Mouse (Mus musculus): ENCODE measurements around the gene Ankrd36. TPM values are rescaled to one million over a fixed set of nuclear protein-coding genes. Genes with fewer than 3 reads are reported as not detected.
"Not testable (repeated sequence)": the region's sequence is repeated elsewhere in the genome, so short reads cannot be mapped to it uniquely, and the experiment has no call there.

The Ankrd36 gene
- polyA plus RNA-seq, 1 experiment: not detected

- H3K27ac ChIP-seq (ENCODE audit: insufficient read depth, low read length): no peak overlapping the region
- no peak for TF ChIP-seq POLR2A (IDR thresholded peaks at IDR 0.05; ENCODE audit: low read depth, low read length)
- TF ChIP-seq CTCF (IDR thresholded peaks at IDR 0.05; ENCODE audit: borderline replicate concordance, insufficient read depth, low read length): no peak
- no peak overlapping the region for H3K4me3 ChIP-seq (ENCODE audit: insufficient read depth, low read length)
- H3K4me1 ChIP-seq (ENCODE audit: control insufficient read depth, insufficient read depth, low read length): peaks cover 6% of the 10 kb centered on the region
Observed at GRCm38 (mm10) chr11:5528841-5529240, 40.6 kb upstream of the Ankrd36 start.

- Histone ChIP-seq H3K4me1 (ENCODE audit: control insufficient read depth, insufficient read depth, low read length) (peaks cover 2% of the 10 kb centered on the region), H3K4me3 (ENCODE audit: insufficient read depth, low read length) (no peak overlapping the region), H3K27ac (ENCODE audit: insufficient read depth, low read length) (no peak overlapping the region)
- no peak for TF ChIP-seq CTCF (IDR thresholded peaks at IDR 0.05; ENCODE audit: borderline replicate concordance, insufficient read depth, low read length)
- no peak for TF ChIP-seq POLR2A (IDR thresholded peaks at IDR 0.05; ENCODE audit: low read depth, low read length)
Observed at GRCm38 (mm10) chr11:5530172-5530571, 39.3 kb upstream of the Ankrd36 start.

DNA sequence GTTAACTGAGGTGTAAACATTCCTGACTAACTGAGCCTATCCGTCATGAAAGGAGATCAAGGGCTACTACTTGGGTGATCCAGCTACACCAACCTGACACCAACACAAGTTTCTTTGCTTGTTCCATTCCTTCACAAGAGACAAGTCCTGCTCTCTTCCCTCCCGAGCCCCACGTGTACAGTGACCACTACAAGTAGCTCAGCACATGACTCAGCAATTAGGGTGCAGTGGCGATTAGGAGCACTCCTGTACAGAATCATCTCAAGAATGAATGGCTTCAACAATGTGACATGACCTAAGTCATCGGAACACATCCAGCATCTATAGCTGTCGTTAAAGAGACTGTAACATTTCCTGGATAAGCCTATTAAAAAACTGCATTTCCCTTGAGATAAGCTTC, 38.8 kb upstream of the Ankrd36 start:
- Histone ChIP-seq H3K4me1 (ENCODE audit: control insufficient read depth, insufficient read depth, low read length) (peaks cover 2% of the 10 kb centered on the region), H3K4me3 (ENCODE audit: insufficient read depth, low read length) (no peak overlapping the region), H3K27ac (ENCODE audit: insufficient read depth, low read length) (no peak overlapping the region)
- no peak for TF ChIP-seq CTCF (IDR thresholded peaks at IDR 0.05; ENCODE audit: borderline replicate concordance, insufficient read depth, low read length)
- TF ChIP-seq POLR2A (IDR thresholded peaks at IDR 0.05; ENCODE audit: low read depth, low read length): no peak

DNA sequence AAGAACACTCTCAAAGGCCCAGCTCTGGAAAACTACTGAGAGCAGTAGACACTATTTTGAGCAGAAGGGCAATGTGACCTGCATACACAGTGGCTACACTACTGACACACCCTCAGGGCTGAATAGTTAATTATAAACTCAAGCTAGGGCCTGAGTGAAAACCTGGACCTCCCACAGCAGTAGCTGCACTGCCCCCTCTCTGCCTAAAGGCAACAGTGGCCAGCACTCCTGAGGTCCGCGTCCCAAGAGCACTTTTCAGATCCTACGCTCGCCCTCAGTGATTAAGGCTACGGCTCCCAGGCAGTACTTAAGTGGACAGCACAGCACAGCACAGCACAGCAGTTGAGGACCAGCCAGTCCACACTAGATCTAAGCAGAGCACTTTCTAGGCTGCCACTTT, 36.4 kb upstream of the Ankrd36 start:
- Histone ChIP-seq H3K4me3 (ENCODE audit: insufficient read depth, low read length) (no peak overlapping the region), H3K27ac (ENCODE audit: insufficient read depth, low read length) (no peak overlapping the region), H3K4me1 (ENCODE audit: control insufficient read depth, insufficient read depth, low read length) (peaks cover 2% of the 10 kb centered on the region)
- TF ChIP-seq POLR2A (IDR thresholded peaks at IDR 0.05; ENCODE audit: low read depth, low read length) (no peak), CTCF (IDR thresholded peaks at IDR 0.05; ENCODE audit: borderline replicate concordance, insufficient read depth, low read length) (no peak)

GRCm38 (mm10) chr11:5537454-5537853, 32.0 kb upstream of the Ankrd36 start:
- not testable (repeated sequence) for H3K4me3 ChIP-seq (ENCODE audit: insufficient read depth, low read length); H3K4me1 ChIP-seq (ENCODE audit: control insufficient read depth, insufficient read depth, low read length); H3K27ac ChIP-seq (ENCODE audit: insufficient read depth, low read length)

- TF ChIP-seq CTCF (IDR thresholded peaks at IDR 0.05; ENCODE audit: borderline replicate concordance, insufficient read depth, low read length) (no peak), POLR2A (IDR thresholded peaks at IDR 0.05; ENCODE audit: low read depth, low read length) (no peak)
- Histone ChIP-seq H3K27ac (ENCODE audit: insufficient read depth, low read length) (no peak overlapping the region), H3K4me1 (ENCODE audit: control insufficient read depth, insufficient read depth, low read length) (peaks cover 6% of the 10 kb centered on the region; the same call in 1 of the 2 replicates), H3K4me3 (ENCODE audit: insufficient read depth, low read length) (peak overlapping the region; percentile 92)
Observed at GRCm38 (mm10) chr11:5540331-5540730, 29.2 kb upstream of the Ankrd36 start.

GRCm38 (mm10) chr11:5541230-5541798, 28.2 kb upstream of the Ankrd36 start:
- Histone ChIP-seq H3K4me1 (ENCODE audit: control insufficient read depth, insufficient read depth, low read length) (peaks cover 6% of the 10 kb centered on the region; the same call in 1 of the 2 replicates), H3K27ac (ENCODE audit: insufficient read depth, low read length) (no peak overlapping the region), H3K4me3 (ENCODE audit: insufficient read depth, low read length) (peak overlapping the region; percentile 92)
- TF ChIP-seq POLR2A (IDR thresholded peaks at IDR 0.05; ENCODE audit: low read depth, low read length) (no peak), CTCF (IDR thresholded peaks at IDR 0.05; ENCODE audit: borderline replicate concordance, insufficient read depth, low read length) (no peak)

- TF ChIP-seq POLR2A (IDR thresholded peaks at IDR 0.05; ENCODE audit: low read depth, low read length) (peak; percentile 84), CTCF (IDR thresholded peaks at IDR 0.05; ENCODE audit: borderline replicate concordance, insufficient read depth, low read length) (peak; percentile 39; the same call in 1 of the 2 replicates)
- Histone ChIP-seq H3K4me3 (ENCODE audit: insufficient read depth, low read length) (peak within 1 kb of the TSS; percentile 92), H3K4me1 (ENCODE audit: control insufficient read depth, insufficient read depth, low read length) (peaks cover 6% of the 10 kb centered on the region; the same call in 1 of the 2 replicates), H3K27ac (ENCODE audit: insufficient read depth, low read length) (no peak within 1 kb of the TSS)
Observed at GRCm38 (mm10) chr11:5541799-5542481, 27.5 kb upstream of the Ankrd36 start, which contains the start of gene Ccdc117. Gene Ccdc117 (minus strand): TSS chr11:5542187.

DNA sequence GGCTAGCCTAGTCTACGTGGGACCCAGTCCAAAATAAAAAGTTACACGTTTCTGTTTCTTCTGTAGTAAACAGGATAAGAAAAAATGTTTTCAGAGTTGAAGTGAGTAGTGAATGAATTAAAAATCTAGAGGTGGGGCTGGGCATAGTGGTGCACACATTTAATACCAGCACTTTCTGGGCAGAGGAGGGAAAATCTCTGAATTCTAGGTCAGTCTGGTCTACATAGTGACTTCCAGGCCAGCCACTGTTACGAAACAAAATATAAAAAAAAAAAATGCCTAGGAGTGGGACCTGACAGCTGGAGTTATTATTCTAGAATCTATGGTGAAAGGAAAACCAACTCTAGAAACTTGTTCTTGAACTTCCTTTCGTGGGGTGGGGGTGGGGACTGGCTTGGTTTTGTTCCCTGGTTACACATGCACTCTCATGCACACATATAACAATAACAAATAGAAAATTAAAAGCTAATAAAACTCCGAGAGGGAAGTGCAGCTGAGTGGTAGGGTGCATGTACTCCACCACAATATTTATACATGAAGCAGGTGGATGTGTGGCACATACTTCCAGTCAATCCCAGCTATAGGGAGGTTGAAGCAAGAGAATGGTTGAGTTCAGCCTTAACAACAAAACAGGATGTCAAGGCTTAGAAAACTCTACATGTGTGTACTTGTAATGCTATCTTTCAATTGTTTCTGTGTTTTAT, 26.9 kb upstream of the Ankrd36 start:
- Histone ChIP-seq H3K4me1 (ENCODE audit: control insufficient read depth, insufficient read depth, low read length) (peaks cover 6% of the 10 kb centered on the region; the same call in 1 of the 2 replicates), H3K27ac (ENCODE audit: insufficient read depth, low read length) (no peak overlapping the region), H3K4me3 (ENCODE audit: insufficient read depth, low read length) (no peak overlapping the region)

DNA sequence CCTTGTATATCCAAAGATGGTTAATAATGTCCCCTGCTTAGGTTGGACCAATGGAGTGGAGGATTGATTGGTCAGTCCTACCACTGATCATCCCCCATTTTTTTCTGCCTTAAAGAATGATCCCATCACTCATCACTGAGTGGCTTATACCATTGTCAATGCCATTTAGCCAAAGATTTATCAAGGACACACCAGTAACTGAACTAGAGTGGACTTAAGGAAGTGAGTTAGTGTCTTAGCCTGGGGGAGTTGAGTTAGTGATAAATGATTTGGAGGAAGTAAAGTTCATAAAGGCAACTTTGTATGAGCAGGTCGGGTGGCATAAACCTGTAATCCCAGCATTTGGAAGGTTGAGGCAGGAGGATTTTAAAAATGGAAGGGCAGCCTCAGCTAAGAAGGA, 26.2 kb upstream of the Ankrd36 start:
- H3K4me1 ChIP-seq (ENCODE audit: control insufficient read depth, insufficient read depth, low read length): peaks cover 6% of the 10 kb centered on the region; the same call in 1 of the 2 replicates
- H3K4me3 ChIP-seq (ENCODE audit: insufficient read depth, low read length): no peak overlapping the region
- H3K27ac ChIP-seq (ENCODE audit: insufficient read depth, low read length): no peak overlapping the region
- TF ChIP-seq CTCF (IDR thresholded peaks at IDR 0.05; ENCODE audit: borderline replicate concordance, insufficient read depth, low read length) (no peak), POLR2A (IDR thresholded peaks at IDR 0.05; ENCODE audit: low read depth, low read length) (no peak)

More for the DNA sequence above, 26.9 kb upstream of the Ankrd36 start:
- no peak for TF ChIP-seq POLR2A (IDR thresholded peaks at IDR 0.05; ENCODE audit: low read depth, low read length)
- no peak for TF ChIP-seq CTCF (IDR thresholded peaks at IDR 0.05; ENCODE audit: borderline replicate concordance, insufficient read depth, low read length)

- not testable (repeated sequence) for H3K4me3 ChIP-seq (ENCODE audit: insufficient read depth, low read length); H3K4me1 ChIP-seq (ENCODE audit: control insufficient read depth, insufficient read depth, low read length); H3K27ac ChIP-seq (ENCODE audit: insufficient read depth, low read length)
Observed at GRCm38 (mm10) chr11:5544709-5545108, 24.8 kb upstream of the Ankrd36 start.
